Mouse (Mus musculus): ENCODE results near the gene Ccng2. TPM values are rescaled to one million over a fixed set of nuclear protein-coding genes. Genes with fewer than 3 reads are reported as not detected.

Gene Ccng2
- polyA plus RNA-seq, 1 experiment from 2014 or later = 44.5 TPM

DNA sequence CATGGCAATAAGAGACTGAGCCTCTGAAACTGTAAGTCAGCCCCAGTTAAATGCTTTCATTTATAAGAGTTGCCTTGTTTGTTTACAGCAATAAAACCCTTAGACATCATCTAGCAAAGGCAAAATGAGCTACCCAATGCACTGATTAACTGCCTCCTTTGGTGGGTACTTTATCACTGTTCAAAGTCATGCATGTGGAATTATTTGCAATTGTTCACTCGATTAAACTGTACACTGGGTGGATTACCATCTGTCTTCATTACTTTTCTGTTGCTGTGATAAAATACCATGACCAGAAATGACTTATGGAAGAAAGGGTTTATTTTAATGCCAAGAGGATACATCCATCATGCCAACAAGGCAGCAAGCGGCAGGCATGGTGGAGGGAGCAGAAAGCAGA lies 21.8 kb upstream of the Ccng2 start:
- DNase-seq (ENCODE audit: low spot score) = no peak
- H3K27ac ChIP-seq (replicated peaks) = no peak overlapping the region
- no peaks in the 10 kb centered on the region for H3K27me3 ChIP-seq (ENCODE audit: low read depth, poor library complexity, severe bottlenecking)
- 87% methylated on average over 2 of the region's 2 CpGs for WGBS
- no peaks in the 10 kb centered on the region for H3K36me3 ChIP-seq
- H3K9me3 ChIP-seq (replicated peaks) = no peaks in the 10 kb centered on the region
- no peak overlapping the region for H3K4me3 ChIP-seq
- no peaks in the 10 kb centered on the region for H3K4me1 ChIP-seq

DNA sequence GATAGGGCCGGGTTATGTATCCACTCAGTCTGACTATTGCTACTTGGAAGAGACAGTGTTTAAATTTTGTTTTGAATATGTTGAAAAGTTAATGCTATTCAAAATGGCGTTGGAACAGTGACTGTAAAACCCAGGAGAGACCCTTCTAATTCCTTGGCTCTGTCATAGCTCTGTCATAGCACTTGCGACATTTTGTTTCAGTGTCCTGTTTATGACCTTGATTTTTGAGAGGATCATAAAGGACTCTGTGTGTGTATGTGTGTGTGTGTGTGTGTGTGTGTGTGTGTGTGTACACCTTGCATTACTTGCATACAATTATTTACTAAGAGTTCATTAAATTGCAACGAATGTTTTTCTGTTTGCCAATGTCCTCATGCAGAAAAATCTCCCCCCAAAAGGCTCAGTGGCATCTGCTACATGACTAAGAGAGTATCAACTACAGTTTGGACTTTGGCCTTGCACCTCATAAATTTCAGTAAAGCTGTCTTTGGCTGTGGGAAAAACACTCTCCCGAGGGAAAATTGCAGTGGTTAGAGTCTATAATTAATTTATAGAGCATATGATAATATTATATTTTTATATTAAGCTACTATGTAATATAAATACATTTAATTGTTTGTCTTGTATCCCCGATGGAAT lies 17.0 kb upstream of the Ccng2 start:
- no peak for DNase-seq (ENCODE audit: low spot score)
- H3K27me3 ChIP-seq (ENCODE audit: low read depth, poor library complexity, severe bottlenecking) = no peaks in the 10 kb centered on the region
- WGBS = 88% methylated on average over 6 of the region's 6 CpGs
- no peaks in the 10 kb centered on the region for H3K4me1 ChIP-seq
- H3K4me3 ChIP-seq = no peak overlapping the region
- H3K36me3 ChIP-seq = no peaks in the 10 kb centered on the region
- H3K27ac ChIP-seq (replicated peaks) = no peak overlapping the region
- no peaks in the 10 kb centered on the region for H3K9me3 ChIP-seq (replicated peaks)

DNA sequence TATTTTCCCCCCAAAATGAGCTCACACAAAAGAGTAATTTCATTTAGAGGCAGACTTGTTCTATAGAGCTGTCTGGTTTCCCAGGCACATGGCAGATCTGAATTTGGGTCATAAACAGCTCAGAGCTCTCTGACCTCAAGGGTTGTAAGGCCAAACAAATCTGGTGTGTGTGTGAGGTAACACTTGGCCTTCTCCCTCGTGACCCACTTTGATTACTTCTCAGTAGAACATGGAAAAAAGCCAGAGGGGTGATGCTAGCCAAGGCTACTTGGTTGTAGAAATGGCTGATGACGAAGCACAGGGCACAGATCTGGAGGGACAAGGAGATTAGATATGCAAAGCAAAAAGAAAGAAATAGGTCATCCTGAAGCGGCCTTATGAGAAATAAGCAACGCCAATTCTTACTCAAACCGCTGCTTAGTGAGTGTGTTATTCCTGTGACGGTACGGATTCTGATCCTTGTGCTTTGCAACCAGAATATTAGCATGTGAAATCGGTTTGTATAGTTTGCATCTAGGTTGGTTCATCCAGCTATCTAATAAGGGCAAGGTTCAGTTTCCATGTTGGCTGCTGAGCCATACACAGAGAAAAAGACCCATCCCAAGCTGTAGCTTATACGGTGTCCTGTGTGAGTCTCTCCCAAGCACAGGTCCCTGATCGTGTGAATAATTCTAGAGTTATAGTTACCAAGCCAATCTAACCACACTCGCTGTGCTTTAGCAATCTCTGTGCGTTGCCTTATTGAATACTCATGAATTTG lies 15.9 kb upstream of the Ccng2 start:
- Histone ChIP-seq H3K9me3 (replicated peaks) (no peaks in the 10 kb centered on the region), H3K27ac (replicated peaks) (no peak overlapping the region), H3K4me3 (no peak overlapping the region), H3K27me3 (ENCODE audit: low read depth, poor library complexity, severe bottlenecking) (no peaks in the 10 kb centered on the region), H3K36me3 (no peaks in the 10 kb centered on the region), H3K4me1 (no peaks in the 10 kb centered on the region)
- WGBS = 87% methylated on average over 12 of the region's 12 CpGs
- DNase-seq (ENCODE audit: low spot score) = no peak

DNA sequence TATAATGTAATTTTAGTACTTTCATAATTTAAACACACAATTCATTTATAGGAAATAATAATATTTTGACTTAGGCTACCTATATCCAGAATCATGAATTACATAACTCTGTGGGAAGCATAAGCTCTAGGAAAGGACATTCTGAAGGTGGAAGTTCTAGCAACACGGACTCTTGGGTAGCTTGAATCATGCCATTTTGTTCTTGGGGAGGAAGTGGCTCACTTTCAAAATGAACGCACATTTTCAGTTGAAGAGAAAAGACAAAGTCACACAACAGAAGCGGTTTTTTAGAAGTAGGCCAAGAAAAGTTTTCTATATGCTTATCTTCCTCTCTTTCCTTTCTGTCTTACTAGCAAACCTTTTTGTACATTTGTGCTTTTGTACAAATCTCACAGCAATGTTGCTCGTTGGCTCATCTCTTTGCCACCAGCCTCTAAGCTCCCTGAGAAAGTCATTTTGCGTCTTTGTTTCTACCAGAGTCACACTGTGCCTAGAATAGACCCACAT lies 11.2 kb upstream of the Ccng2 start:
- no peaks in the 10 kb centered on the region for H3K36me3 ChIP-seq
- 89% methylated on average over 5 of the region's 5 CpGs for WGBS
- no peaks in the 10 kb centered on the region for H3K9me3 ChIP-seq (replicated peaks)
- H3K27ac ChIP-seq (replicated peaks) = no peak overlapping the region
- no peak overlapping the region for H3K4me3 ChIP-seq
- no peaks in the 10 kb centered on the region for H3K4me1 ChIP-seq
- no peak for DNase-seq (ENCODE audit: low spot score)
- H3K27me3 ChIP-seq (ENCODE audit: low read depth, poor library complexity, severe bottlenecking) = no peaks in the 10 kb centered on the region

DNA sequence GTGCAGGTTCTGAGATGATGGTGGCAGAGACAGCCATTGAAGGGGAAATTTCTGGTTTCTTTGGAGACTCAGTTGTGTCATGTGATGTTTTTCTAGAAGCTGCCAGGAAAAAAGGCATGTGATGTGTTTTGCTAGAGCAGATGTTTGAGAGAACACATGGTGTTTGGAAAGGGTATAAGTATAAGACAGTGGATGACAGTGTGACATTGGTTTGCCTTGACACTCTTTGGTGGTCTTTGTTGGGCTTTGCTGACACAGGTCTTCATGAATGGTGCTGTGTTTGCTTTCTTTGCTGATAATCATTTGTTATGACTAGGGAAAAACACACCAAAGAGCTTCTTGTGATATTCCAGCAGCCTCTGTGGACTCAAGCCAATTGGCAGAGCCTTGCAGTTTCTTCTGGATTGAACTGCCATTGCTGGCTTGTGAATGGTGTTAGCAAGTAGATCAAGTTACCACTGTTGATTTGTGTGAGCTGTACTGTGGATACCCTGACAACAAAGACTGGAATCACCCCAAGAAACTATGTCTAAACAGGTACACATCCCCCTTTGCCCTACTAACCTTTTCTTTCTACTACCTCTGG lies 10.1 kb upstream of the Ccng2 start:
- H3K36me3 ChIP-seq = no peaks in the 10 kb centered on the region
- no peak for DNase-seq (ENCODE audit: low spot score)
- no peaks in the 10 kb centered on the region for H3K4me1 ChIP-seq
- H3K9me3 ChIP-seq (replicated peaks) = no peaks in the 10 kb centered on the region
- no peak overlapping the region for H3K4me3 ChIP-seq
- no peaks in the 10 kb centered on the region for H3K27me3 ChIP-seq (ENCODE audit: low read depth, poor library complexity, severe bottlenecking)
- no peak overlapping the region for H3K27ac ChIP-seq (replicated peaks)

DNA sequence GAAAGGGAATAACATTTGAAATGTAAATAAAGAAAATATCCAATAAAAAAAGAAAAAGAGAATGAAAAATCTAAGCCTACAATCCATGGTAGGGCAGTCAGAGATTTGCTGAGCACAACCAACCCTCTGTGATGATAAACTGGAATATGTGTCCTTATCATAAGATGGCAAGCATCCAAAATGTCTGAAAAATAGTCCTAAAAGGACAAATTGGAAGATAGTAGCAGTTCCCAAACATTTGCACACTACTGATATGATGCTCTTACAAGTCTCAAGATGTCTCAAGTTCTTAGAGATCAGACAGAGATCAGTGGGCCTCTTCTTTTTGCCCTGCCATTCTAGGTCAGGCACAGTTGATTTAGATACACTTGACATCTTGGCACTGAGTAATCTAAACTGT lies 7.7 kb upstream of the Ccng2 start:
- Histone ChIP-seq H3K36me3 (no peaks in the 10 kb centered on the region), H3K27ac (replicated peaks) (no peak overlapping the region), H3K4me3 (no peak overlapping the region), H3K4me1 (no peaks in the 10 kb centered on the region), H3K27me3 (ENCODE audit: low read depth, poor library complexity, severe bottlenecking) (no peaks in the 10 kb centered on the region), H3K9me3 (replicated peaks) (no peaks in the 10 kb centered on the region)
- DNase-seq (ENCODE audit: low spot score) = no peak

DNA sequence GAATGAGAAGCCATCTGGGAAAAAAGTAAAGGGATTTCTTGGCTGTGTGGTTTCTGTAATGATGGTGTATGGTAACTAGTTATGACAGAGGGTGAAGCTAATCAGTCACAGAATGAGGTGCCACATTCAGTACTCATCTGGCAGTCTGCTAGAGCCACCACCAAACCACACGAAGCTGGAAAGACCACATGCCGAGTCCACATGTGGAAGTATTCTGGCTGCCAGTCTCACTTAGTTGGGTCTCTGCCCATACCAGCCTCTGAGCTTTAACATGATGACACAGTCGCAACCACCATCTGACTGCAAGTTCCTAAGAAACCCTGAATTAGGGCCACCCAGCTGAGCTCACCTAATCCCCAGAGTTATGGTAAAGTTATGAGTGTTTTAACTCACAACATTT lies 6.1 kb upstream of the Ccng2 start:
- Histone ChIP-seq H3K27me3 (ENCODE audit: low read depth, poor library complexity, severe bottlenecking) (no peaks in the 10 kb centered on the region), H3K36me3 (no peaks in the 10 kb centered on the region), H3K4me1 (peaks cover 2% of the 10 kb centered on the region), H3K4me3 (no peak overlapping the region), H3K9me3 (replicated peaks) (no peaks in the 10 kb centered on the region), H3K27ac (replicated peaks) (no peak overlapping the region)
- no peak for DNase-seq (ENCODE audit: low spot score)
- 71% methylated on average over 3 of the region's 3 CpGs for WGBS

DNA sequence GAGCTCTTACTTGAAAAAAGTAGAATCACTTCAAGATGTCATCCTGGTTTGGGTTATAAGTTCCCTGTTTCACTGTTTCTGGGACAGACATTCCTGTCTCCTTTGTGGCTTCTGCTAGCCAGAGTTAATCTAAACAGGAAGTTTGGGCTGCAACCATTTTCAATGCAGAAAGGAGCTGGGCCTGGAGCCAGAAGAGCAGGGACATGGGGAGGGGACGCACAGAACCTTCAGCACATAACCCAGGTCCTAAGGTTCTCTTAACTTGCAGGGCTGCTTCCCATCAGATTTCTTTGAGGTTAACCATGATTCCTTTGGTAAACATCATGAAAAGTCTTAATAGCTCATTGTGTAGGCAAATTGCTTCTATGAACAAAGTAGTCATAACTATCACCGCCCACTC lies 4.3 kb upstream of the Ccng2 start:
- DNase-seq (ENCODE audit: low spot score) = no peak
- Histone ChIP-seq H3K27ac (replicated peaks) (no peak overlapping the region), H3K9me3 (replicated peaks) (no peaks in the 10 kb centered on the region), H3K36me3 (no peaks in the 10 kb centered on the region), H3K4me1 (peaks cover 8% of the 10 kb centered on the region), H3K4me3 (no peak overlapping the region), H3K27me3 (ENCODE audit: low read depth, poor library complexity, severe bottlenecking) (no peaks in the 10 kb centered on the region)
- WGBS = 89% methylated on average over 2 of the region's 2 CpGs

DNA sequence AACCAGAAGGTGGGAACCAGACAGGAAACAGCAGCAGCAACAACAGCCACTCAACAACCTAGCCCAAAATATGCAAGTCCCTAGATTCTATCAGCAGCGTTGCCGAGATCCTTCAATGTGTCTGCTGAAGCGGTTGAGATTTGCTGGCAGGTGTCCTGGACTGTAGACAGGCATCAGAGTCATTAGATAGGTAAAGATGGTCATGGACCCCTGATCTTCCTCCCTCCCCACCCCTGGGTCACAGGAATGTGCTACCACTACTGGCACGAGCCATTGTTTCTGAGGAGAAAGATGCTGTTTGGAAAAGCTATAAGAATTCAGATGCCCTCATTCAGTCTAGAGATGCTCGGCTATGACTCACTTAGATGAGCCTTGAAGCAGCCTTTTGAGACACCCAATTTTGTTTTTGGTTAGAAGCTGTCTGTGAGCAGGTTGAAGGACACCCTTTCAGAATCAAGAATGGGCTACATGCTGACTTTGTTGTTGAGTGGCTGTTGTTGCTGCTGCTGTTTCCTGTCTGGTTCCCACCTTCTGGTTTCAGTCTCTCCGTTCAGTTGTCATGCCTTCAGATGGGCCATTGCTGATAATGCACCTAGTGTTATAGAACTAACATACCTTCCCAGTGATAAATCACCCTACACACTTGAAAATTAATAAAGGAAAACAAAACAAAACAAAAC lies 3.5 kb upstream of the Ccng2 start:
- 86% methylated on average over 6 of the region's 6 CpGs for WGBS
- Histone ChIP-seq H3K36me3 (no peaks in the 10 kb centered on the region), H3K4me3 (no peak overlapping the region), H3K27me3 (ENCODE audit: low read depth, poor library complexity, severe bottlenecking) (no peaks in the 10 kb centered on the region), H3K9me3 (replicated peaks) (no peaks in the 10 kb centered on the region), H3K4me1 (peaks cover 8% of the 10 kb centered on the region), H3K27ac (replicated peaks) (no peak overlapping the region)
- DNase-seq (ENCODE audit: low spot score) = no peak

DNA sequence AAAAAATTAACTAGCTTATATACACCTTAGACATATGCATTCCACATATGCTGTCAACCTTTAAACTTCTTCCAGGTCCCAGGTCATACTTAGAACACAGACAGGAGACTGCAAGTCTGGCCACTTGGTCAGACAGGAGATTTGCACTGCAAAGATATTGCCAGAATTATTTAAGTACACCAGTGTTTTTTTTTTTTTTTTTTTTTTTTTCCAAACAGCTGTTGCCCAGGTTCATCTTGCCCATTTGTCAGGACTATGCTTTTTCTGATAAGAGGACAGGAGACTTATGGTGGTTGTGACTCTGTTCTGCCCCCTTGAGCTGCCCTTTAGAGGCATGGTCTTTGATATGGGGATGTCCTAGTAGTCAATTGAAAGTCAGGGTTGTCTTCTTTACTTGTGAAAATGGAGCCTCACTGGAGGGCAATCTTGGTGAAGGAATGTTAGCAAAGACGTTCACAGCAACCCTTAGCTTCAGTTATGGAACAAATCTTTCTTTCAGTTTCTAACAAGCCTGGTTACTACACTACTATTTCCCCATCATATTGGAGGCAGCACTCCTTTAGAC lies 2.8 kb upstream of the Ccng2 start:
- no peaks in the 10 kb centered on the region for H3K36me3 ChIP-seq
- no peak overlapping the region for H3K27ac ChIP-seq (replicated peaks)
- no peak overlapping the region for H3K4me3 ChIP-seq
- DNase-seq (ENCODE audit: low spot score) = no peak
- H3K4me1 ChIP-seq = peaks cover 13% of the 10 kb centered on the region
- no peaks in the 10 kb centered on the region for H3K9me3 ChIP-seq (replicated peaks)
- no peaks in the 10 kb centered on the region for H3K27me3 ChIP-seq (ENCODE audit: low read depth, poor library complexity, severe bottlenecking)
- WGBS = 76% methylated on average over 1 of the region's 1 CpGs

DNA sequence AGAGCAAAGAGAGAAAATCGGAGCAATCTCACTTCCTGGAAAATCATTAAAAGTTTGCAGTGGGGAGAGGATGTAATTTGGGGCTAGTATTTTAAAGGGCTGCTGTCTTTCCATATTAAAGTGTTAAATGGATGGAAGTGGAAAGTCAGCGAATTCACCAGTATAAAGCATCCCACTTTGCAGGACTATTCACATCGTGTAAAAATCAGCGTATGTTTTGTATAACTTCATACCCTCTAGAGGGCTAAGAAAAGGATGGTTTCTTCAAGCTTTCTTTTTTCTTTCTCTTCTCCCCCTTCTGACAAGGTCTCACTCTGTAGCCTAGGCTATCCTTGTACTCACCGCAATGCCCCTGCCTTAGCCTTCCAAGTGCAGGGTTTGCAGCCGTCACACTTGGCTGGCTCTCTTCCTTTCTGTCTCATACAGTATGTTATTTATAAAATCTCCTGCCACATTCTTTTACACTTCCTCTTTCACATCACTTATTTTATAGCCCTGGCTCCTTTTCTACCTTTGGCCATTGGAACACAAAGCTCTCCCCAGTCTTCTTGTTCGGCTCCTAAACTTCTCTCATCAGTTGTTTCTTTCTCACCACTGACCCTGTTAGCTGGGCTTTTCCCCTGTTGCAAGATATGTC lies 1.8 kb upstream of the Ccng2 start:
- Histone ChIP-seq H3K4me3 (no peak overlapping the region), H3K27ac (replicated peaks) (no peak overlapping the region), H3K27me3 (ENCODE audit: low read depth, poor library complexity, severe bottlenecking) (no peaks in the 10 kb centered on the region), H3K9me3 (replicated peaks) (no peaks in the 10 kb centered on the region), H3K4me1 (peaks cover 22% of the 10 kb centered on the region), H3K36me3 (peaks cover 9% of the 10 kb centered on the region)
- WGBS = 91% methylated on average over 7 of the region's 7 CpGs
- DNase-seq (ENCODE audit: low spot score) = no peak

DNA sequence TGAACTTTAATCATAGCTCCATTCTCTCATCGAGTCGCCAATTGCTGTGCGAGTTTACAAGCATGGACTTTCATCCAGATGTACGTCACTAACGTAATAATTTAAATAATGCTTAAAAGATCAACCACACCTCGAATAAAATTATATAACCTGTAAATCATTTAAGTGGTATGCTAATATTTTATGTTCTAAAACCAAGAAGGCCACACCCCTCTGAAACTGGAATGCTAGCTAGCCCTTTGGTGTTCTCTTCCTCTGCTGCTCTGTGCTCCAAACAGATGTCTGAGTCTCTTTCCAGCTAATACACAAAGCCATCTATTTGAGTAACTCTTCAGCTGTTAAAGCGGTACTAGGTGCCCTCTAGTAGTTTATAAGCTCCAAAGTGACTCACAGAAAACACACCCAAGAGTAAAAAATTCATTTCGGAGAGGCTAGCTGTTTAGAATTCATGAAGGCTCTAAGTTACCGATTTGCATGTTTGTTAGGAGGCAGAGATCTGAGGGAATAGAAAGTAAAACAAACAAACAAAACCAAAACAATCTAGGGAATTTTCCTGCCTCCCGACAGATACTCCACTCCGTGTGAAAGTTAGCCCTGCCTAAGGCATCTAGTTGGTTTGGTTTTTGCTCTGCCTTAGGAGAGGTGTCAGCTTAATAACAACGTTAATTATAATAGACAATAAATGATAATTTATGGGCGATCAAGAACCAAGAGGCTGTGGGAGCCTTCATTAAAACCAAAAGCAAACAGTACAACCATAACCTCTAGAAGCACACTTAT lies 1.1 kb upstream of the Ccng2 start:
- 76% methylated on average over 13 of the region's 13 CpGs for WGBS
- H3K36me3 ChIP-seq = peaks cover 16% of the 10 kb centered on the region
- H3K9me3 ChIP-seq (replicated peaks) = no peaks in the 10 kb centered on the region
- DNase-seq (ENCODE audit: low spot score) = no peak
- peak overlapping the region; percentile 99 for H3K27ac ChIP-seq (replicated peaks)
- H3K4me1 ChIP-seq = peaks cover 22% of the 10 kb centered on the region
- no peaks in the 10 kb centered on the region for H3K27me3 ChIP-seq (ENCODE audit: low read depth, poor library complexity, severe bottlenecking)
- H3K4me3 ChIP-seq = peak overlapping the region; percentile 95

All from midbrain, embryonic 10.5 days (tissue).